Mouse (Mus musculus) CH12.LX (cell line): Measurements from ENCODE around the gene Gdap2. TPM values are rescaled to one million over a fixed set of nuclear protein-coding genes. Genes with fewer than 3 reads are reported as not detected.

ENCODE experiments used
- DNase-seq: peaks from one replicate; pipeline ENCODE4 v3.0.0-alpha.2; 2013; ENCODE audit errors: extremely low read depth
- H3K27ac ChIP-seq: 2 replicates; pipeline ENCODE4 v1.5.1; 2012; ENCODE audit warnings: low read depth, mild to moderate bottlenecking, control low read depth, moderate library complexity; ENCODE audit not compliant: insufficient read depth
- H3K27me3 ChIP-seq: replicated peaks from 2 replicates; pipeline ENCODE3; 2012; ENCODE audit warnings: inconsistent platforms
- H3K36me3 ChIP-seq, 2 experiments: replicated peaks in 1 of 2; 2 replicates each; pipeline versions ENCODE3 to v1.6.1; 2012; ENCODE audit warnings: inconsistent platforms in 1 of 2, low read length in 1 of 2, mild to moderate bottlenecking in 1 of 2, mixed read lengths in 1 of 2, moderate library complexity in 1 of 2; ENCODE audit not compliant: control insufficient read depth in 1 of 2, insufficient read depth in 1 of 2
- H3K4me1 ChIP-seq, 2 experiments: 2 replicates each; pipeline ENCODE4 v1.6.1; 2012; ENCODE audit warnings: inconsistent platforms in 1 of 2, moderate library complexity in 1 of 2; ENCODE audit not compliant: insufficient read depth in 2 of 2, control insufficient read depth in 1 of 2
- H3K4me2 ChIP-seq: 2 replicates; pipeline ENCODE4 v1.6.1; 2012; ENCODE audit warnings: low read depth, mild to moderate bottlenecking, control low read depth; ENCODE audit not compliant: poor library complexity, insufficient read depth, severe bottlenecking
- H3K4me3 ChIP-seq, 3 experiments: fragments of 150-350 bp in 1 of 3; sonication (generic) in 1 of 3; replicated peaks in 1 of 3; 2 replicates each; pipeline versions ENCODE3 to v1.5.1; 2011 to 2012; ENCODE audit warnings: low read depth in 2 of 3, low read length in 2 of 3, mild to moderate bottlenecking in 2 of 3, moderate library complexity in 2 of 3, control low read depth in 1 of 3, improper control_type of control experiment in 1 of 3, inconsistent platforms in 1 of 3, mixed read lengths in 1 of 3; ENCODE audit not compliant: poor library complexity in 1 of 3
- H3K79me2 ChIP-seq: replicated peaks from 2 replicates; pipeline ENCODE4 v1.6.1; 2012; ENCODE audit warnings: mild to moderate bottlenecking, moderate library complexity; ENCODE audit not compliant: control insufficient read depth, poor library complexity, insufficient read depth, severe bottlenecking; ENCODE audit errors: extremely low read depth
- H3K9ac ChIP-seq: 2 replicates; pipeline ENCODE4 v1.6.1; 2012; ENCODE audit warnings: low read depth, mild to moderate bottlenecking, control low read depth, moderate library complexity; ENCODE audit not compliant: insufficient read depth
- H3K9me3 ChIP-seq: replicated peaks from 2 replicates; pipeline ENCODE3; 2012; ENCODE audit warnings: low read length, inconsistent platforms, mixed read lengths
- CHD1 ChIP-seq: IDR thresholded peaks from 2 replicates; pipeline ENCODE4 v1.6.1; 2012; ENCODE audit warnings: low read depth, low read length, improper control_type of control experiment, inconsistent platforms
- HCFC1 ChIP-seq: IDR thresholded peaks from 2 replicates; pipeline ENCODE4 v1.6.1; 2012; ENCODE audit warnings: low read depth, mild to moderate bottlenecking, inconsistent platforms, low read length, improper control_type of control experiment
- MAZ ChIP-seq: IDR thresholded peaks from 2 replicates; pipeline ENCODE4 v1.6.1; 2012; ENCODE audit warnings: low read depth, mild to moderate bottlenecking, inconsistent platforms, low read length, improper control_type of control experiment, moderate library complexity
- NRF1 ChIP-seq: IDR thresholded peaks from 2 replicates; pipeline ENCODE4 v1.6.1; 2014; ENCODE audit warnings: low read depth, mild to moderate bottlenecking, inconsistent platforms, low read length, improper control_type of control experiment, moderate library complexity
- POLR2AphosphoS2 ChIP-seq: IDR thresholded peaks from 2 replicates; pipeline ENCODE4 v1.6.1; 2011; ENCODE audit warnings: low read depth, low read length, improper control_type of control experiment
- TBP ChIP-seq: conservative IDR thresholded peaks from 2 replicates; pipeline ENCODE4 v1.6.1; 2011; ENCODE audit warnings: low read depth, low read length, improper control_type of control experiment
- TCF12 ChIP-seq: IDR thresholded peaks from 2 replicates; pipeline ENCODE4 v1.6.1; 2014; ENCODE audit warnings: low read depth, mild to moderate bottlenecking, inconsistent platforms, low read length, improper control_type of control experiment
- UBTF ChIP-seq: IDR thresholded peaks from 2 replicates; pipeline ENCODE4 v1.6.1; 2012; ENCODE audit warnings: low read depth, mild to moderate bottlenecking, inconsistent platforms, low read length, improper control_type of control experiment, moderate library complexity
- ZC3H11A ChIP-seq: IDR thresholded peaks from 2 replicates; pipeline ENCODE4 v1.6.1; 2012; ENCODE audit warnings: low read depth, mild to moderate bottlenecking, inconsistent platforms, low read length, improper control_type of control experiment
- dilution Hi-C: fragments of 300-500 bp; cut with MboI; formaldehyde crosslinking; loops from 2 replicates; pipeline ENCODE4 v1.14.3; 2020; ENCODE audit warnings: low sequenced_read_pairs; ENCODE audit not compliant: extremely low pct_unique_long_range_greater_than_20kb, extremely low pct_ligation_motif_present
- in situ Hi-C: fragments of 300-500 bp; cut with MboI; formaldehyde crosslinking; loops from 3 replicates; pipeline ENCODE4 v1.14.3; 2019; ENCODE audit warnings: low sequenced_read_pairs, low pct_ligation_motif_present, low pct_unique_long_range_greater_than_20kb, mixed read lengths
- polyA plus RNA-seq: library from polyadenylated mRNA; unstranded; fragments of >175 nt; gene quantifications from 2 replicates; pipeline ENCODE4 v1.2.1, GENCODE M21; 2012; ENCODE audit warnings: low read depth; ENCODE audit not compliant: insufficient read length
- total RNA-seq, 2 experiments: library from RNA; depleted of rRNA; stranded (reverse); fragments of 300-350 nt in 1 of 2; fragments of >200 nt in 1 of 2; gene quantifications; 2 replicates each; pipeline ENCODE4 v1.2.3; 2012 to 2014

Gdap2 gene
- total and polyA plus RNA-seq, 3 experiments: 16.2 to 37.8 (median 16.9) TPM

DNA sequence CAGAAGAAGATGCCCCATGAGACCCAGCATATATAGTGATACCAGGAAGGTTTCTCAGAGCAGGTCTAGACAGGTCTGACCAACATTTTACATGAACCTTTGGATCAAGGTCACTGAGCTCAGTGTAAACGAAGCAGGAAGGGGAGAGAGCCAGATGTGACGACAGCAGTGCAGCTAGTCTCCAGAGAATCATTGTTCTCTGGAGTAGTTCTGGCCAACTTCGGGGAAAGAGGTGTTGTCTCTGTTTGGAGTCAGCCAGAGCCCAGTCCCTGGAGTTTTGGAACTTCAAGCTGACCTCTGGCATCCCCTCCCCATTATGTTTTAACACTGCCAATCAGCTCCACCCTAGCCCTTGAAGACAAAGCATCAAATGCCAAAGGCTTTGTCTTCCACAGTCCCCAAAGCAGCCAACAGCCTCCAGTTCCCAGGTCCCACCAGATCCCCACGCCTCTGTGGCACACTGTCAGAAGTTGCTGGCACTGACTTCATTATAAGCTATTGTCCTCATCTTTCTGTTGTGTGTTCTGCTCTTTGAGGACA is 84.2 kb downstream of the Gdap2 start:
- Histone ChIP-seq H3K4me1 (no peaks in the 10 kb centered on the region), H3K9ac (no peak overlapping the region), H3K36me3 (no peaks in the 10 kb centered on the region), H3K27ac (no peak overlapping the region), H3K27me3 (no peaks in the 10 kb centered on the region), H3K9me3 (no peaks in the 10 kb centered on the region), H3K4me3 (no peak overlapping the region), H3K4me2 (no peak overlapping the region), H3K79me2 (no peaks in the 10 kb centered on the region)
- in situ Hi-C loops (no loop called here), dilution Hi-C loops (no loop called here)
- DNase-seq: no peak
- TF ChIP-seq TCF12: no peak
- no peak for TF ChIP-seq CHD1
- no peak for TF ChIP-seq TBP
- no peak for TF ChIP-seq MAZ
- no peak for TF ChIP-seq NRF1
- TF ChIP-seq ZC3H11A: no peak
- no peak for TF ChIP-seq HCFC1
- no peak for TF ChIP-seq POLR2AphosphoS2
- TF ChIP-seq UBTF: no peak

Other genes starting within 250 kb of the Gdap2 start
- gene Wdr3, start within 50 bp of the Gdap2 start, total RNA-seq (2012; rRNA removed): 55.2 and 70.3 TPM in 2 replicates
- gene Wdr3, start within 50 bp of the Gdap2 start, total RNA-seq (2014; rRNA removed): 67.3 and 77.6 TPM in 2 replicates
- gene Wdr3, start within 50 bp of the Gdap2 start, polyA plus RNA-seq: 71.4 and 78.9 TPM in 2 replicates